Comparison of ENCODE assay signal across 18 mouse cellular contexts in genomic region chr13:113607371-113607770, GRCm38 (mm10). TPM values are rescaled to one million over a fixed set of nuclear protein-coding genes. Genes with fewer than 3 reads are reported as not detected.
"Had no signal": no experiment of that assay in that cellular context is flagged by ENCODE, and none has a peak within 500 bp of the region (broad histone marks: within the 10 kb centered on the region; RNA-seq: fewer than 3 reads in every experiment).

No protein-coding gene starts in this region.

- ATAC-seq: liver, postnatal 0 days; midbrain, embryonic 16.5 days had no signal

- DNase-seq: kidney, postnatal 36 days; liver; liver, embryonic 13.5 days; liver, postnatal 0 days; lung, postnatal 14 days; right cerebral cortex, postnatal 14 days; thymus, adult 2 months; thymus, postnatal 25 days had no signal

- H3K4me2 ChIP-seq: limb, embryonic 12.5 days; liver, embryonic 13.5 days; lung, embryonic 15.5 days; midbrain, embryonic 11.5 days; neural tube, embryonic 13.5 days had no signal

- H3K9me3 ChIP-seq: limb, embryonic 12.5 days; liver, embryonic 13.5 days; lung, embryonic 15.5 days; neural tube, embryonic 13.5 days had no signal

- H3K9ac ChIP-seq: limb, embryonic 12.5 days; liver, embryonic 13.5 days; liver, postnatal 0 days; lung, embryonic 15.5 days; neural tube, embryonic 13.5 days had no signal

- H3K27me3 ChIP-seq: limb, embryonic 12.5 days; liver, embryonic 13.5 days; lung, embryonic 15.5 days; megakaryocyte, embryonic 14.5 days; neural tube, embryonic 13.5 days had no signal

- H3K36me3 ChIP-seq: lung, embryonic 15.5 days; neural tube, embryonic 13.5 days had no signal

- H3K4me3 ChIP-seq: limb, embryonic 12.5 days; liver, embryonic 13.5 days; lung, embryonic 15.5 days; neural tube, embryonic 13.5 days had no signal

- H3K27ac ChIP-seq: limb, embryonic 12.5 days; liver, embryonic 13.5 days; lung, embryonic 15.5 days; macrophage; neural tube, embryonic 13.5 days; stomach, postnatal 0 days had no signal

RNA-seq across cellular contexts. Expression of gene Hspb3, which starts 56.1 kb away (rescaled TPM):
- polyA plus RNA-seq: liver, postnatal 0 days; macrophage; midbrain, embryonic 11.5 days; midbrain, embryonic 16.5 days; spleen, adult 2 months; stomach, postnatal 0 days; urinary bladder, adult 2 months had no signal
